Mouse (Mus musculus) heart, adult 9 months (tissue): ENCODE results near the gene Fhod1.
"Not testable (repeated sequence)": the region's sequence is repeated elsewhere in the genome, so short reads cannot be mapped to it uniquely, and the experiment has no call there.

Experiments
- DNase-seq, 2 experiments: peaks; one replicate each; pipeline ENCODE4 v3.0.0; 2022; ENCODE audit warnings: low spot score in 2 of 2

Gene Fhod1

GRCm38 (mm10) chr8:105295895-105296573, 51.7 kb downstream of the Fhod1 start, which contains the start of gene Exoc3l:
Gene Exoc3l (minus strand): TSS chr8:105296101.
- peak in 1 of 2 experiments; percentile 48 for DNase-seq

GRCm38 (mm10) chr8:105295256-105295655, 52.5 kb downstream of the Fhod1 start:
- DNase-seq = no peak

- DNase-seq = no peak
Observed at GRCm38 (mm10) chr8:105294776-105295175, 53.0 kb downstream of the Fhod1 start.

GRCm38 (mm10) chr8:105293405-105293804, 54.3 kb downstream of the Fhod1 start:
- DNase-seq = no peak

- no peak for DNase-seq
Observed at GRCm38 (mm10) chr8:105292471-105292870, 55.3 kb downstream of the Fhod1 start.

GRCm38 (mm10) chr8:105291802-105292201, 56.0 kb downstream of the Fhod1 start:
- DNase-seq = not testable (repeated sequence)

- not testable (repeated sequence) for DNase-seq
Observed at GRCm38 (mm10) chr8:105291364-105291763, 56.4 kb downstream of the Fhod1 start.

- DNase-seq = peak; percentile 65 to 82
Observed at GRCm38 (mm10) chr8:105290554-105291314, 57.0 kb downstream of the Fhod1 start.

GRCm38 (mm10) chr8:105289805-105290460, 57.8 kb downstream of the Fhod1 start, which contains the start of gene 4931428F04Rik:
Gene 4931428F04Rik (minus strand): TSS chr8:105289864.
- DNase-seq = no peak

GRCm38 (mm10) chr8:105288958-105289732, 58.6 kb downstream of the Fhod1 start:
- peak; percentile 91 to 92 for DNase-seq

- no peak for DNase-seq
Observed at GRCm38 (mm10) chr8:105288231-105288630, 59.5 kb downstream of the Fhod1 start.

- DNase-seq = no peak
Observed at GRCm38 (mm10) chr8:105286907-105287306, 60.8 kb downstream of the Fhod1 start.

- DNase-seq = no peak
Observed at GRCm38 (mm10) chr8:105285514-105285913, 62.2 kb downstream of the Fhod1 start.

GRCm38 (mm10) chr8:105283074-105283473, 64.7 kb downstream of the Fhod1 start:
- no peak for DNase-seq

- DNase-seq = no peak
Observed at GRCm38 (mm10) chr8:105282239-105282638, 65.5 kb downstream of the Fhod1 start.

- DNase-seq = no peak
Observed at GRCm38 (mm10) chr8:105281821-105282220, 65.9 kb downstream of the Fhod1 start.

GRCm38 (mm10) chr8:105280567-105280966, 67.2 kb downstream of the Fhod1 start:
- DNase-seq = no peak
